Mouse (Mus musculus): ENCODE data around the gene Tcf25.

DNA sequence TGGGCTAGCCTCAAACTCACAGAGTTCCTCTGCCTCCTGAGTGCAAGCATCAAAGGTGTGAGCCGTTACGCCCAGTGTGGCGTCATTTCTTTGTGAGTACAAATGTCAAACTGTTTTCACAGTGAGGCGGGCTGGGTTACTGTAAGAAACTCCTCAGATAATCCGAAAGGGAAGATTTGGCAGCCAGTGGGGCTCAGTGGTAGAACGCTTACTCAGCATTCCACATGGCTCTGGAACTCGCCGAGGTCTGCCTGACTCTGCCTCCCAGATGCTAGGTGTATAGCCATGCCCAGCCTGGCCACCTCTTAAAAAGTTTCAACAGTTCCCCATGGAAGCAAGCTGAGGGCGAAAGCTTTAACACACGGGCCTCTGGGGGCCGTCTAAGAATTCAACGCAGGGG is 21.4 kb upstream of the Tcf25 start:
- TF ChIP-seq POLR2A (IDR thresholded peaks at IDR 0.05; ENCODE audit: borderline replicate concordance, insufficient read depth, low read length) (no peak), CTCF (IDR thresholded peaks at IDR 0.05; ENCODE audit: borderline replicate concordance, insufficient read depth, low read depth, low read length) (no peak)

Data from cerebellum, adult 2 months (tissue).